Mouse (Mus musculus): ENCODE measurements at regions not wholly inside any gene's neighbourhood (a gene's known extent, or its start where the extent isn't known, plus 50 kb on each side); places are given as distances from the start of the nearest gene placed in this dataset.
A peak's percentile ranks its signal among the peaks of the same experiment; 100 is the strongest.
"Not testable (repeated sequence)": the region's sequence is repeated elsewhere in the genome, so short reads cannot be mapped to it uniquely, and the experiment has no call there.

GRCm38 (mm10) chr13:89375526-89376474 lies 163.8 kb upstream of the Hapln1 start:
- no peak for DNase-seq (ENCODE audit: low read depth, low spot score)

- no peak for DNase-seq (ENCODE audit: low read depth, low spot score)
These were observed 161.2 kb upstream of the Hapln1 start for GRCm38 (mm10) chr13:89378365-89378764.

GRCm38 (mm10) chr13:89383619-89384190 lies 155.9 kb upstream of the Hapln1 start:
- not testable (repeated sequence) for DNase-seq (ENCODE audit: low read depth, low spot score)

- DNase-seq (ENCODE audit: low read depth, low spot score), result no peak
These were observed 154.9 kb upstream of the Hapln1 start for GRCm38 (mm10) chr13:89384598-89385145.

GRCm38 (mm10) chr13:89387416-89387815 lies 152.2 kb upstream of the Hapln1 start:
- DNase-seq (ENCODE audit: low read depth, low spot score), result no peak

- DNase-seq (ENCODE audit: low read depth, low spot score), result no peak
These were observed 150.4 kb upstream of the Hapln1 start for GRCm38 (mm10) chr13:89389149-89389548.

- DNase-seq (ENCODE audit: low read depth, low spot score), result no peak
These were observed 144.8 kb upstream of the Hapln1 start for GRCm38 (mm10) chr13:89394717-89395344.

GRCm38 (mm10) chr13:89395851-89396250 lies 143.7 kb upstream of the Hapln1 start:
- DNase-seq (ENCODE audit: low read depth, low spot score), result no peak

- DNase-seq (ENCODE audit: low read depth, low spot score), result no peak
These were observed 138.4 kb upstream of the Hapln1 start for GRCm38 (mm10) chr13:89401084-89401671.

- no peak for DNase-seq (ENCODE audit: low read depth, low spot score)
These were observed 129.1 kb upstream of the Hapln1 start for GRCm38 (mm10) chr13:89410504-89410903.

GRCm38 (mm10) chr13:89412768-89413487 lies 126.7 kb upstream of the Hapln1 start:
- DNase-seq (ENCODE audit: low read depth, low spot score), result no peak

- no peak for DNase-seq (ENCODE audit: low read depth, low spot score)
These were observed 120.8 kb upstream of the Hapln1 start for GRCm38 (mm10) chr13:89418804-89419203.

GRCm38 (mm10) chr13:89421833-89422232 lies 117.8 kb upstream of the Hapln1 start:
- no peak for DNase-seq (ENCODE audit: low read depth, low spot score)

GRCm38 (mm10) chr13:89423491-89423890 lies 116.1 kb upstream of the Hapln1 start:
- peak; percentile 8 for DNase-seq (ENCODE audit: low read depth, low spot score)

- DNase-seq (ENCODE audit: low read depth, low spot score), result no peak
These were observed 111.1 kb upstream of the Hapln1 start for GRCm38 (mm10) chr13:89428272-89429071.

- no peak for DNase-seq (ENCODE audit: low read depth, low spot score)
These were observed 94.7 kb upstream of the Hapln1 start for GRCm38 (mm10) chr13:89444847-89445246.

- no peak for DNase-seq (ENCODE audit: low read depth, low spot score)
These were observed 85.8 kb upstream of the Hapln1 start for GRCm38 (mm10) chr13:89453819-89454218.

- DNase-seq (ENCODE audit: low read depth, low spot score), result no peak
These were observed 85.2 kb upstream of the Hapln1 start for GRCm38 (mm10) chr13:89454249-89455018.

- DNase-seq (ENCODE audit: low read depth, low spot score), result no peak
These were observed 75.8 kb upstream of the Hapln1 start for GRCm38 (mm10) chr13:89463746-89464145.
